Comparison of ENCODE assay signal across 28 mouse cellular contexts in the genomic region with DNA sequence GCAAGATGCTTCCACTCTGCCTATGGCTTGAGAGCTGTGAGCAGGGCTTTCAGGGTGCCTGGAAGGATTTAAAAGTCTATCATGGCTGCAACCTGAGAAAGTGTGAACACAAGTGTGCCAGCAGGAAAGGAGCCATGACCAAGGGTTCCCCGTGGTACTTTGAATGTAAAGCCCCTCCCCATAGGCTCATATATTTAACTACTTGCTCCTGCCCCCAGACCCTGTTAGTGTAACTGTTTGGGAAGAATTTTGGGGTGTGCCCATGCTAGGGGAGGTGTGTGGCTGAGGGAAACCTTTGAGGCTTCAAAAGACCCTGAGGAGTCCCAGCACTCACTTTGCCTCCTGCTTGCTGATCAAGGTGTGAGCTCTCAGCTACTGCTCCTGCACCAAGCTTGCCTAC.
"Had no signal": no experiment of that assay in that cellular context is flagged by ENCODE, and none has a peak within 500 bp of the region (broad histone marks: within the 10 kb centered on the region; RNA-seq: fewer than 3 reads in every experiment).

No protein-coding gene starts in this region.

- H3K4me1 ChIP-seq: heart, embryonic 13.5 days; hindbrain, embryonic 10.5 days; hindbrain, embryonic 12.5 days; hindbrain, embryonic 15.5 days; kidney, embryonic 15.5 days; liver, embryonic 13.5 days; liver, embryonic 15.5 days had no signal

- DNase-seq: forebrain, postnatal 0 days; gastrocnemius, adult 2 months; gastrocnemius, postnatal 10 days; gastrocnemius, postnatal 25 days; heart, adult 2 months; heart, postnatal 14 days; heart, postnatal 4 days; kidney, adult 11 months; kidney, adult 2 months; kidney, adult 9 months; kidney, postnatal 14 days; kidney, postnatal 36 days; layer of hippocampus, adult 9-11 months; layer of hippocampus, postnatal 36 days; left cerebral cortex, postnatal 4 days; liver; liver, embryonic 13.5 days had no signal

- H3K4me2 ChIP-seq: heart, embryonic 13.5 days; heart, embryonic 15.5 days; hindbrain, embryonic 12.5 days; hindbrain, embryonic 15.5 days; kidney, embryonic 15.5 days; liver, embryonic 11.5 days; liver, embryonic 13.5 days; liver, embryonic 15.5 days had no signal

- H3K27ac ChIP-seq: gastrocnemius, adult 2 months; heart, adult 2 months; heart, embryonic 13.5 days; heart, embryonic 15.5 days; hindbrain, embryonic 10.5 days; hindbrain, embryonic 12.5 days; hindbrain, embryonic 15.5 days; hindbrain, postnatal 0 days; kidney, embryonic 15.5 days; kidney, postnatal 0 days; liver, embryonic 13.5 days; liver, embryonic 15.5 days had no signal

- H3K9me3 ChIP-seq: heart, embryonic 13.5 days; heart, embryonic 15.5 days; hindbrain, embryonic 10.5 days; hindbrain, embryonic 12.5 days; hindbrain, embryonic 15.5 days; kidney, embryonic 15.5 days; liver, embryonic 13.5 days; liver, embryonic 15.5 days had no signal

- H3K27me3 ChIP-seq: heart, embryonic 13.5 days; heart, embryonic 15.5 days; hindbrain, embryonic 12.5 days; hindbrain, embryonic 15.5 days; kidney, embryonic 15.5 days; liver, embryonic 13.5 days; liver, embryonic 15.5 days had no signal

- H3K36me3 ChIP-seq: liver, embryonic 13.5 days had no signal

- ATAC-seq: forebrain, postnatal 0 days; hindbrain, postnatal 0 days; intestine, embryonic 16.5 days had no signal

- H3K4me3 ChIP-seq: gastrocnemius, adult 2 months; heart, adult 2 months; heart, embryonic 13.5 days; heart, embryonic 15.5 days; hindbrain, embryonic 10.5 days; hindbrain, embryonic 12.5 days; hindbrain, embryonic 15.5 days; kidney, embryonic 15.5 days; liver, embryonic 13.5 days; liver, embryonic 15.5 days had no signal

- H3K9ac ChIP-seq: forebrain, postnatal 0 days; heart, embryonic 13.5 days; heart, embryonic 15.5 days; hindbrain, embryonic 12.5 days; hindbrain, embryonic 15.5 days; kidney, embryonic 15.5 days; liver, embryonic 13.5 days; liver, embryonic 15.5 days had no signal
